Mouse (Mus musculus) lung, adult 2 months (tissue): ENCODE measurements at regions not wholly inside any gene's neighbourhood (a gene's known extent, or its start where the extent isn't known, plus 50 kb on each side); places are given as distances from the start of the nearest gene placed in this dataset.

Source experiments
- DNase-seq: peaks from one replicate; pipeline ENCODE4 v3.0.0; 2022
- H3K4me1 ChIP-seq: fragments of 200-500 bp; 2 replicates; pipeline ENCODE4 v1.6.1; 2011; ENCODE audit warnings: low read length; ENCODE audit not compliant: control insufficient read depth, insufficient read depth
- H3K4me3 ChIP-seq: fragments of 200-500 bp; replicated peaks from 2 replicates; pipeline ENCODE3; 2011; ENCODE audit warnings: low read depth, mild to moderate bottlenecking, control low read depth, low read length; ENCODE audit errors: extremely low read depth
- CTCF ChIP-seq: fragments of 200-500 bp; IDR thresholded peaks from 2 replicates; pipeline ENCODE4 v1.5.1; 2011; ENCODE audit warnings: mild to moderate bottlenecking, low read length, control low read depth; ENCODE audit not compliant: insufficient read depth
- POLR2A ChIP-seq: fragments of 200-500 bp; IDR thresholded peaks from 2 replicates; pipeline ENCODE4 v1.6.1; 2011; ENCODE audit warnings: low read depth, mild to moderate bottlenecking, control low read depth, low read length, borderline replicate concordance; ENCODE audit errors: extremely low read depth
- WGBS: fragments of 180-500 bp; shearing (Covaris S2); methylation state at CpG from one replicate; pipeline ENCODE4 v1.1.7; 2018; 5-methylcytosine and 5-hydroxymethylcytosine counted together

DNA sequence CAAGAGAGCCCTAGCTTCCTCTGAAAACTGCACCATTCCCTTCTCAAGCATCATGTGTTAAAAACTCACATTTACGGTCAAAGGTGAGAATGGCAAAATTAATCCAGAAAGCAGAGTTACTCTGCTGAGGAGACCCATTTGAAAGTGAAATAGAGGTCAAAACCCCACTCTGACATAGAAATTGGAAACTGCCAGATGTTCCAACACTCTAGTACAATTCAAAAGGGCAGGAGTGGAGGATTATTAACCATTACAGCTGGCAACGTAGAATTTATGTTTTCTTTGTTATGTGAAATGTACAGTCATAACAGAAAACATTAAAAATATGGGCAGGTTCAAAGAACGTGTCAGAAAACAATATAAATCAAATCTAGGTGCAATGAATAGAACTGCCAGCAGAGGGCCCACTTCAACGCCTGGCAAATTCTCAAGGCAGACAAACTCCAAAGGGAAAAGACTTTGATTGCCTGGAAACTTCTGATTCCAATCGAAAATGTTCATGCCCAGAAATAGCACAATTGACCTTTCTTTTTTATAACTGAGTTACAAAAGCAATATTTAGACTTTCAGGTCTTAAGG lies 54.2 kb upstream of the Rfpl4b start:
- TF ChIP-seq CTCF, result peak; percentile 45; the same call in 1 of the 2 replicates
- no peak for TF ChIP-seq POLR2A
- WGBS, result 14% methylated on average over 5 of the region's 5 CpGs
- Histone ChIP-seq H3K4me3 (no peak overlapping the region), H3K4me1 (peaks cover 4% of the 10 kb centered on the region; the same call in 1 of the 2 replicates)
- DNase-seq, result peak; percentile 53

DNA sequence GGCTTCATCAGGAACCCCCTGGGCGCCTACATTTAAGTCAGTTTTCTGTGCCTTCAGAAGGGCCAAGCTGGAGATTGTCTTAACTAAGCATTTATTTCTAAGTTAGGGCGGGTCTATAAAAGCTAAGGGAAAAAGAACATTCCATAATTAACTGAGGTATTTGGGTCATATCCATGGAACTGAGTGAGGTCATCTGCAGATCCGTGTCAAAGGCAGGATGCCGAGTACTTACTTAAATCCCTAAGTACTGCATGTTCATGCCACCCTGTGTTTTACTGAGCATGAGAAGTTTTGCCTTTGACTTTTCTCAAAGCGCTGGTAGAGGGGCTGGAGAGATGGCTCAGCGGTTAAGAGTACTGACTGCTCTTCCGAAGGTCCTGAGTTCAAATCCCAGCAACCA lies 57.7 kb upstream of the Rfpl4b start:
- TF ChIP-seq CTCF (no peak), POLR2A (no peak)
- peaks cover 4% of the 10 kb centered on the region; the same call in 1 of the 2 replicates for H3K4me1 ChIP-seq
- no peak overlapping the region for H3K4me3 ChIP-seq
- WGBS, result 88% methylated on average over 7 of the region's 7 CpGs
- DNase-seq, result no peak

DNA sequence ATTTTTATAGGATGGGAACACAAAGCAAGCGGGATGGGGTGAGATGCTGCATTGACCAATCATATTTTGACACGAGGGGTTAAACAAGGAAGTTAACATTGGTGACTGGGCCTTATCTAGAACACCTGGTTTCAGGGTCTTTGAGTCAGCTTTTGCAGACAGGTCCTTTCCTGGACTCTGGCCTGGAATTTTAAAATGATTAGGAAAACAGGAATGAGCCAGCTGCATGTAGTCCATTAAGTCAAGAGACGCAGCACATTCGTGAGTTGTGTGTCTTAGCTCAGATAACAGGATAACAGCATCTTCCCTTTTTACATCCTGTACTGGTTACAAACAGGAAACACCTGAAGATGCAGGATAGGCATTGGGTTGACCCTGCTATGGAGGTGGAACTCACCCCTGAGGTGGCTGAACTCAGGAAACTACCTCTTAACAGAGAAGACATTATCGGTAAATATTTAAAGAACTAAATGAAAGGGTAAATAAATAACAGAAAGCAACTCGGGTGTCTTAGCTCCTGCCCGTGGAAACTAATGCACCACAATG lies 59.1 kb upstream of the Rfpl4b start:
- Histone ChIP-seq H3K4me1 (peaks cover 4% of the 10 kb centered on the region; the same call in 1 of the 2 replicates), H3K4me3 (no peak overlapping the region)
- TF ChIP-seq POLR2A (no peak), CTCF (no peak)
- no peak for DNase-seq
- WGBS, result 37% methylated on average over 7 of the region's 7 CpGs

DNA sequence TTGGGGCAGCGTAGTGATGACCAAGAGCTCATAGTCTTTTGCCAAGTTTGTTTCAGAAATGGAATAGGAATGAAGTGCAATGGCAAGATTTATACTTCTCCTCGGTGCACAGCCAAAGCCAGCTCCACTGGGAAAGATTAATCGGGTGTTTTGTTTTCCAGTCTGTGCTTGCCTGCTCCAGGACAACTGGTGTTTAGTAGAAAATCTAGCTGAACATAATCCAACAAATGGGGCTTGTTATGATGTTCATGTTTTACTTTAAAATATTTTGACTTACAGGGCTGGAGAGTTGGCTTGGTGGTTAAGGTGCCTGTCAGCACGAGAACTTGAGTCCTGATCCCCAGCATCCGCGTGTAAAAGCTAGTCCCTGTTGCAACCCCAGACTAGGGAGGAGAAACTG lies 60.6 kb upstream of the Rfpl4b start:
- no peak for DNase-seq
- TF ChIP-seq CTCF, result no peak
- TF ChIP-seq POLR2A, result no peak
- 66% methylated on average over 6 of the region's 6 CpGs for WGBS
- Histone ChIP-seq H3K4me1 (peaks cover 4% of the 10 kb centered on the region; the same call in 1 of the 2 replicates), H3K4me3 (no peak overlapping the region)

DNA sequence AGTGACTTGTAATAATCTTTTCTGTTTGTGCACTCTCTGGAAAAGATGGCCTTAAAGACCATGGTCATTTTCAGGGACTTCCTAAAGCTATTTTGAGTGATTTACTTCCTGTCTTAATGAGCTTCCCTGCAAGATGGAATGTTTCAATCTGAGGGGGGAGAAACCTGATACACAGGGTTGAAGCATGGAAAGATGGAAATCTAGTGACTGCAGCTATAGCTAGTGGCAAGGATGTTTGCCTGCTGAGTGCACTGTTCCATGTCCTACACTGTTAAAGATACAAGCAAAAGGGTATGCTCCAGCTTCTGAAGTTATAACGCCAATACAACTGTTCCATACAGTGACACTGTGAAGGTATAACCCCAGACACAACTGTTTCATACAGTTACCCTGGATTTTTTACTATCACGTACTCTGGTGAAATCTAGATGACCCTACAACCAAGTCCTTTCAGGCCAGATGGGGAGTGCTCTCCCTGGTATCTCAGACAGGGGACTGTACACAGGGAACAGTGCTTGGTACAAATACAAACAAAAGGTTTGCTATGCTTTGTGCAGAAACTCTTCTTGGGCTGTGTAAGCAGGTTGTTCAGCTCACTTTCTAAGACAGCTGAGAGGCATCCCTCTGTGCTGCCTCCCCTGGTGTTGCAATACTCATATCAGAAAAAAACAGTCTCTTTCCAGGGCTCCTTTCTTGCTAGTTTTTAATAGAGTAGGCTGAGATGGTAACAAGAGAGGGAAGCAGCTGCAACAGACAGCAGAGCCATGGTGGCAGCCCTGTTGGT lies 62.4 kb upstream of the Rfpl4b start:
- WGBS, result 78% methylated on average over 2 of the region's 2 CpGs
- Histone ChIP-seq H3K4me3 (no peak overlapping the region), H3K4me1 (peaks cover 4% of the 10 kb centered on the region; the same call in 1 of the 2 replicates)
- DNase-seq, result no peak
- TF ChIP-seq POLR2A, result no peak
- no peak for TF ChIP-seq CTCF

DNA sequence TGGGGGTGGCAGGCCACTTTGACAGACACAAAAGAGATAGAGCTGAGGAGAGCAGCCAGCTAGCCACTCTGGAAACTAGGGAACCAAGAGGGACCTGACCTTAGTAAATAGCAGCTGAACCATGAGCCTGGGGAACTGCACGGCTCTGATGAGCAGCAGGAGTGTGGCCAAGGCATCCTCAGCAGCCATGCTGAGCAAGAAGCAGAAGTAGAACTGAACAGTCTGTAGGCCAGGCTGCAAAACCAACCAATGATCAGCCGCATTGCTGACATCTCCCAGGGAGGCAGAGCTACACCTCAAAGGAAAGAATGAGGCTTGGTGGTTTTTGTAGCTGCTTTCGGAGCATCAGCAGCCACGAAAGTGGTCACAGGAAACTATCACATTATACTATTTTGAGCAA lies 63.1 kb upstream of the Rfpl4b start:
- no peak for DNase-seq

DNA sequence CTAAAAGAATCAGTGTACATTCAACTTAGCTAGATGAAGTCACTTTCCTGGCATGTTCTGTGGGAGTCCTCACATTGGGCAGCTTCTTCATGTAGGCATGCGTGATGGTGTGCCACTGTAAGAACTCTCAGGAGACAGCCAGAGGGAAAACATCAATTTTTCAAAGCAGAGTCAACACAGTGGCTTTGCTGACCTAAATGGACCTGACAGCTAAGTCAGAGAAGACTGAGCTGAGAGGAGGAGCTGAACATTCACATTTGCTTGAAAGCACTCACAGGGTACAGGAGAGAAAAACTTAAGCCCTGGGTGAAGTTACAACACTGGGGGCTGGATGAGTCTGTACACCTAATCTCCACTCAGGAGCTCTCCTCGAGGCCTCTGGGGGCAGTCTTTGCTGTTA lies 64.9 kb upstream of the Rfpl4b start:
- no peak overlapping the region for H3K4me3 ChIP-seq
- TF ChIP-seq CTCF (no peak), POLR2A (no peak)
- 52% methylated on average over 2 of the region's 2 CpGs for WGBS
- no peaks in the 10 kb centered on the region for H3K4me1 ChIP-seq
- no peak for DNase-seq

More for the DNA sequence above, 63.1 kb upstream of the Rfpl4b start:
- TF ChIP-seq POLR2A (no peak), CTCF (no peak)
- 66% methylated on average over 4 of the region's 4 CpGs for WGBS
- Histone ChIP-seq H3K4me1 (peaks cover 4% of the 10 kb centered on the region; the same call in 1 of the 2 replicates), H3K4me3 (no peak overlapping the region)

DNA sequence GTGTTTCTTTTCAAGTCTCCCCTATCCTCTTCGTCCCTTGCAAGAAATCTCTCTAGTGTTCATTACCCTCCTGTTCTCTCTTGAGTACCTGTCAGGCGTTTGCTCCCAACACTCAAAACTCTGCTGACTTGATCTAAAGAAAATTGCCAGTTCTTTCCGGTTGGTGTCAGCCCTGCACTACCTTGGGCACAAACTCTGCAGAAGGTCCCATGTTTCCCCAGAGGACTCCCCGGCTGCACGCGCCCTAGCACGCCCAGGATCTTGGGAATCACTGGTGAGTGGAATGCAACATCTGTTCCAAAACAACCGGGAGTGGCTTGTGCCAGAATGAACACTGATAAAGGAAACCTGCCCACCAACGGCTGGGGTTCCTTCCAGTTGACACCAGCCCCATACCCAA lies 66.3 kb upstream of the Rfpl4b start:
- WGBS, result 66% methylated on average over 9 of the region's 9 CpGs
- TF ChIP-seq POLR2A, result no peak
- 0 out of 2 replicates have a peak, but pooled peaks have one; percentile 23 for TF ChIP-seq CTCF
- no peak for DNase-seq
- Histone ChIP-seq H3K4me3 (no peak overlapping the region), H3K4me1 (no peaks in the 10 kb centered on the region)

DNA sequence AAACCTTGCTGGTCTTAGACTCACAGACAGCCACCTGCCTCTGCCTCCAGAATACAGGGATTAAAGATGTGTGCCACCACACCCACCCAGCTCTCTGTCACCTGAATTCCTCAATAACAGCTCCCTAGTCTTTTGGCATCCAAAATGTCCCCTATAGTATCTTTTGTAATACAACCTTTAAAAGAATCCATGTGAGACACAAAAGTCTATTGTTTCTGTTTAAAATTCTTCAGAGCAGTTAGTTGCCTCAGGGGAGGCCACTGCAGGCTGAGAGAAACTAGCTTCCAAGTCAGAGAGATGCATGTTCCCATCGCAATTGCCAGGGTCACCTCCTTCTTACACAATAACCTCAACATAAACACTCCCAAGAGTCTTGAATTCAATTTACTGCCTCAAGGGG lies 70.6 kb upstream of the Lama4 start:
- no peak for TF ChIP-seq CTCF
- no peak for TF ChIP-seq POLR2A
- Histone ChIP-seq H3K4me1 (no peaks in the 10 kb centered on the region), H3K4me3 (no peak overlapping the region)
- 59% methylated on average over 1 of the region's 1 CpGs for WGBS
- DNase-seq, result no peak

DNA sequence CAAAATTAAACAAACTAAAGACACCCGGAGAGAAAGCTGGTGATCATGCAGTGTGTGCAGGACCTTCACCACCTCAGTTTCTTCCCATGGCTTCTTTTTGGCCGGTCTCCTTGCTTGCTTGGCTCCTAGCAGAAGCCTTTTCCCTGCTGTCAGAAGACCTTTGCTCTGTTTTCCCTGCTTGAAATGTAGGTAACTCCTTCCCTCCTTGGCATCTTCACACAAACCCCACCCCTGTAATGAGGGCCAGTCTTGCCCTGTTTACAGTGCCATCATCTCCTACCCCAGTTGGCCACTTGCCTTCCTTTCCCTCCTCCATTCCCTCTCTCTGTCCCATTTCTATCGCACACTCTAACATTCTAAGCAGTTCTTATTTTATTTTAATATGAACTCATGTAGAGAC lies 69.7 kb upstream of the Lama4 start:
- 67% methylated on average over 3 of the region's 3 CpGs for WGBS
- no peak for TF ChIP-seq POLR2A
- no peak for TF ChIP-seq CTCF
- Histone ChIP-seq H3K4me3 (no peak overlapping the region), H3K4me1 (no peaks in the 10 kb centered on the region)
- no peak for DNase-seq
